Mouse (Mus musculus): Measurements from ENCODE around the gene Sh3glb1. TPM values are rescaled to one million over a fixed set of nuclear protein-coding genes. Genes with fewer than 3 reads are reported as not detected.

Gene Sh3glb1
- total RNA-seq, 2 experiments from 2014 or later: 120 to 151 TPM

Other genes starting within 250 kb of the Sh3glb1 start
- 2.9 and 3.5 TPM in 2 replicates for gene Hs2st1, start 150.2 kb downstream of the Sh3glb1 start, total RNA-seq (2015; ENCODE audit: low replicate concordance)
- 0.85 and 4.9 TPM in 2 replicates for gene Hs2st1, start 150.2 kb downstream of the Sh3glb1 start, total RNA-seq (2017; ENCODE audit: low replicate concordance)
- 150 and 206 TPM in 2 replicates for gene Selenof, start 150.0 kb downstream of the Sh3glb1 start, total RNA-seq (2015; ENCODE audit: low replicate concordance)
- 217 and 219 TPM in 2 replicates for gene Selenof, start 150.0 kb downstream of the Sh3glb1 start, total RNA-seq (2017; ENCODE audit: low replicate concordance)
- 4.2 and 11.5 TPM in 2 replicates for gene Clca3a1, start 40.6 kb upstream of the Sh3glb1 start, total RNA-seq (2015; ENCODE audit: low replicate concordance)
- gene Clca3a1, start 40.6 kb upstream of the Sh3glb1 start, total RNA-seq (2017; ENCODE audit: low replicate concordance): 9.4 and 11.4 TPM in 2 replicates
- gene Clca3a2, start 99.2 kb upstream of the Sh3glb1 start, total RNA-seq (2015; ENCODE audit: low replicate concordance): not detected in 2 replicates
- gene Clca3a2, start 99.2 kb upstream of the Sh3glb1 start, total RNA-seq (2017; ENCODE audit: low replicate concordance): not detected in 2 replicates
- not detected in 2 replicates for gene Clca3b, start 129.0 kb upstream of the Sh3glb1 start, total RNA-seq (2015; ENCODE audit: low replicate concordance)
- not detected in 2 replicates for gene Clca3b, start 129.0 kb upstream of the Sh3glb1 start, total RNA-seq (2017; ENCODE audit: low replicate concordance)
- gene Clca4b, start 212.2 kb upstream of the Sh3glb1 start, total RNA-seq (2015; ENCODE audit: low replicate concordance): not detected in 2 replicates
- not detected in 2 replicates for gene Clca4b, start 212.2 kb upstream of the Sh3glb1 start, total RNA-seq (2017; ENCODE audit: low replicate concordance)

Measured in erythroblast, adult 5-6 weeks (primary cell).